Mouse (Mus musculus): ENCODE results near the gene Dnaja3.

Dnaja3 gene

GRCm38 (mm10) chr16:4643670-4644419 lies 4.1 kb downstream of the Dnaja3 start:
- peak; percentile 88 for DNase-seq

DNA sequence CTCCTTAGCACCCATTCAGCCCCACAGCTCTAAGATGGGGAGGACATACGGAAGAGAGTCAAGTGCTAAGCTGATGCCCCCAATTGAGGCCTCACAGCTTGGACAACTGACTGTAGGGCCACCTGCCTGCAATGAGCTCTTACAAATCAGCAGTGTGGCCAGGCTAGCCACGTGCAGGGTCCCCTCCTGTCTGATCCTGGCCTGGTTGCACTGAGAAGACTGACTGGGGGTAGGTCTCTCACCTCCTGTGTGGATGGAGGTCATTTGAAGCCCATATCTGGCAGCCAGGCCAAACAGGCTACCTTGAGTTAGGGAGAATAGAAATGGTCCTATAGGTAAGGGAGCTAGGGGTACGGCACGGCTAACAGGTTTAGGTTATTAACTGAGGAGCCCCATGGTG lies 6.1 kb downstream of the Dnaja3 start:
- DNase-seq: no peak

DNA sequence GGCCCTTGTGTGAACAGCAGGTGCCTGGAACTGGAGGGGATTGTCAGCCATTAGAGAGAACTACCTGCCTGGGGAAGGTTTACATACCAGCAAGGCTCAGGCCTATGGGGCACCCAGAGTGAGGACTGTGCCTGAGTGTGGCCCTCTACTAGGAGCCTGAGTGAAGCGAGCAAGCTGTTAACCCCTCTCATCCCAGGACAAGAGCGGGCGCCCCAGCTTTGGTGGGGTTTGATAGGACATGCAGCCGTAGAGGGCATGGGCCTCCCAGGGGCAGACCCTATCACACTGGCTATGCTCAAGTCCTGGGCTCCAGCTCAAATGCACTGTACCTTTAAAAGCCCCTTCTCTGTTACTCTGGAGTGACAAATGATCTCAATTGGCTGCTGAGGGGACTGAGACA lies 7.0 kb downstream of the Dnaja3 start:
- no peak for DNase-seq

DNA sequence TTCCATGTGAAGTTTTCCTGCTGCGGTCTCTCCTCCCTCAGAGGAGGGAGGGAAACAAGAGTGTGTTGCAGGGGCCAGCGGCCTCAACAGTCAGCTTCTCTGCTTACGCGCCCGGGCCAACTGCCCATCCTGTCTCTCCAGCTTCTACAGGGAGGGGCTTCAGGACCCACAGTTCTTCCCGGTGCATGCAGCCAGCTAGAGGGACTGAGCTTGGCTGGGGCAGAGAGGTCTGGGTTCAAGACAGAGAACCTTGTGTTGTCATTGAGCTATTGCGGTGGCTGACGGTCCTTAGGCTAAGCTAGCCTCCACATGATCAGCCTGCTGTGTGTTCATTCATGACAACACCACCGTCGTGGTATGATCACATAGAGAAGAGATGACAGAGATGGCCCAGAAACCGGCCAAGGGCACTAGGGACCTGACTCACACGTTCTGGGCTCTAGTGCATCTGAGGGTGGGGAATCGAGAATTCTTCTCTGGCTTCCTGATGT lies 7.9 kb downstream of the Dnaja3 start:
- peak; percentile 57 for DNase-seq

DNA sequence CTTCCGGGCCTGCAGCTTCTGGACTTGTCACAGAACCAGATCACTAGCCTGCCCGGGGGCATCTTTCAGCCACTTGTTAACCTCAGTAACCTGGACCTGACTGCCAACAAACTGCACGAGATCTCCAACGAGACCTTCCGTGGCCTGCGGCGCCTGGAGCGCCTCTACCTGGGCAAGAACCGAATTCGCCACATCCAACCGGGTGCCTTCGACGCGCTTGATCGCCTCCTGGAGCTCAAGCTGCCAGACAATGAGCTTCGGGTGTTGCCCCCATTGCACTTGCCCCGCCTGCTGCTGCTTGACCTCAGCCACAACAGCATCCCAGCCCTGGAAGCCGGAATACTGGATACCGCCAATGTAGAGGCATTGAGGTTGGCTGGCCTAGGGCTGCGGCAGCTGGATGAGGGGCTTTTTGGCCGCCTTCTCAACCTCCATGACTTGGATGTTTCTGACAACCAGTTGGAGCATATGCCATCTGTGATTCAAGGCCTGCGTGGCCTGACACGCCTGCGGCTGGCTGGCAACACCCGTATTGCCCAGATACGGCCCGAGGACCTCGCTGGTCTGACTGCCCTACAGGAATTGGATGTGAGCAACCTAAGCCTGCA lies 8.7 kb downstream of the Dnaja3 start:
- DNase-seq: no peak

- no peak for DNase-seq
These were observed 9.4 kb downstream of the Dnaja3 start for GRCm38 (mm10) chr16:4649211-4649610.

GRCm38 (mm10) chr16:4649692-4650091 lies 9.9 kb downstream of the Dnaja3 start:
- no peak for DNase-seq

DNA sequence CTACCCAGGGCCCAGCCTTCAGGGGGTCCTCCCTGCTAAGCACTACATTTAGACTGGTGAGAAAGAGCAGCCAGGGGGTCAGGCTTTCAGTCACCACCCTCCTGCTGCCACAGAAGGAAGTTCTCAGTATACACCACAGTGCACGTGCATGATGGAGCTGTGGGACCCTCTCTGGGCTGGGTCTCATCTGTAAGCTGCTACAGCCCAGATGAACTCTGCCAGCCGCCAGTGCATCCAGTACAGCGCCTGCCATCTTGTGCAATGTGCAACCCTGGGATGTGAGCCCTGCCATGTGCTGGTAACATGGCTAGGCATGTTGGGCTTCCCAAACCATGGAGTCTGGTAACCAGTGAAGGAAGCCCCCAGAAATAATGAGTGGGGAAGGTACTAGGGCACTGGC lies 10.4 kb downstream of the Dnaja3 start:
- no peak for DNase-seq

- DNase-seq: no peak
These were observed 11.3 kb downstream of the Dnaja3 start for GRCm38 (mm10) chr16:4651081-4651480.

DNA sequence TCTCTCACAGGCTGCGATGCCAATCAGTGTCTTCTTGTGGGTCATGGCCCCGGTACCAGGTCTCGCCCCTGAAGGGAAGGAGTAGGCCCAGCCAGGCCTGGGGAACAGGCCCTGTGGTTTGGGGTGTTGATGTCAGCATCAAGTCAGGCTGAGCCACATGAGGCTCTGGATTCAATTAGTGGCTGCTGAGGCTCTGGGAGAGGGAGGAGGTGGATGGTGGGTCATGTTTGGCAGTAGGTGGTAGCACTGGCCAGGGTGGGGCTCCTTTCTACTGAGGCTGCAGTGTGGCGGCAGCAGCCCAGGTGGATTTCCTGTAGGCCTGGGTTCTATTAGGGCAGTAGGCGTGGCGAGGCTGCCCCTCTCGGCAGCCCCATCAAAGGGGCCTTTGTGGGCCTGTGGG lies 11.8 kb downstream of the Dnaja3 start:
- DNase-seq: no peak

- DNase-seq: peak; percentile 58
These were observed 13.1 kb downstream of the Dnaja3 start for GRCm38 (mm10) chr16:4652707-4653416.

- peak; percentile 80 for DNase-seq
These were observed 14.9 kb downstream of the Dnaja3 start for GRCm38 (mm10) chr16:4654706-4655105.

DNA sequence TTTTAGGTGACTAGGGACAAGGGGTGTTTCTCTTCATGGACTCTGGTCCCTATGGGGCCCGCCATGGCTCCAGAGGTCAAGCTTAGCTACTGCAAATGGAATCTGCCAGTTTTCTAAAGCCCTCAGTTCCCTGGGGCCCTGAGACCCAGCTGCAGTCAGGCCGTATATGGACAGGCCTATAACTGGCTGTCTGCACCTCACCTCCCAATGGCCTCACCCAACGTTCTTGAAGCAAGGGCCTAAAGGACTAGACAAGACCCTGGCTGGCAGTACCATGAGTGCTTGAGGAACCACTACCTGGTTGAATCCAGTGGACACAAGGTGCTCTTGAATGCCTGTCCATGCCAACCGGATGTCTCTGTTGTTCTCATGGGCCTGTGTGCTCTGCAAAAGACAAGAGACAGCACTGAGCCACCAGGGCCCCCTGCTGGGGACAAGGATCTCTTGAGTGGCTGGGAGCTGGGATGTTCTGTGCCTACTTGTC lies 15.5 kb downstream of the Dnaja3 start:
- peak; percentile 60 for DNase-seq

- DNase-seq: no peak
These were observed 16.2 kb downstream of the Dnaja3 start for GRCm38 (mm10) chr16:4655764-4656570.

DNA sequence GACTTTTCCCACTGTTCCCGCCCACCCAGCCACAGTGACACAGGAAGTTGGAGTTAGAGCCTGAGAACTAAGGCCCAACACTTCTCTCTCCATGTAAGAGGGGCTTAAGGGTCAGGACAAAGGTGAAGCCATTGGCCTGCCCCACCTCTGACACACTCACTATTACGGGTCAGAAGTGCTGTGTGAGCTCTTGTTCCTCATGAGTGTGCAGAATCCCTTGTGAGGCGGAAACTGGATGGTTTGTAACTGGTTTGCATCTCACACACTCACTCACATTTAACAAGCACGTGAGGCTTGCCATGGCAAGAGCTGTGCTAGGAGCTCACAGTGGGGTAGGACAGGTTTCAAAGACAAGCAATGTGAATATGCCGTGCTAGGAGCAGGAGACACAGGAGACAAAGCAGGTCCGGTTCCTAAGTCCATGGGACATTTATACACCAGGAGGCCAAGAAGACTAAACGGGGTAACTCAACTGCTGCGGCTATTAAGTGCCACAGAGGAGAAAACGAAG lies 16.8 kb downstream of the Dnaja3 start:
- DNase-seq: no peak

GRCm38 (mm10) chr16:4658781-4659245 lies 19.0 kb downstream of the Dnaja3 start:
- no peak for DNase-seq

DNA sequence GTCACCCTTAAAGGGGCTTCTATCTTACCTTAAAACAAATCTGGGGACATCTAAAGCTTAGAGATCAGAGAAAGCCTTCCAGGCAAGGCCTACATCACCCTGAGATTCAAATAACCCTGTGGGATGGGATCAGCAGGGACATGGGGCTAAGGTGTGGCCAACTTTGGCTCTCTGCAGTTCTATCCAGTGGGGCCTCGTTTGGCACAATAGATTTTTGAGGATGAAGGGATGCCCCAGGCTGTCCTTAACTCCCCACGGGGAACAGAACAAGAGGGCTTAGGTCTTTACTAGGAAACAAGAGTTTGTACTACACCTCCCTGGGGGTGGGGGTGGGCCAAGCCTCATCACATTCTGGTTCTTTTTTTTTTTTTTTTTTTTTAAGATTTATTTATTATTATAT lies 19.5 kb downstream of the Dnaja3 start:
- DNase-seq: no peak

DNA sequence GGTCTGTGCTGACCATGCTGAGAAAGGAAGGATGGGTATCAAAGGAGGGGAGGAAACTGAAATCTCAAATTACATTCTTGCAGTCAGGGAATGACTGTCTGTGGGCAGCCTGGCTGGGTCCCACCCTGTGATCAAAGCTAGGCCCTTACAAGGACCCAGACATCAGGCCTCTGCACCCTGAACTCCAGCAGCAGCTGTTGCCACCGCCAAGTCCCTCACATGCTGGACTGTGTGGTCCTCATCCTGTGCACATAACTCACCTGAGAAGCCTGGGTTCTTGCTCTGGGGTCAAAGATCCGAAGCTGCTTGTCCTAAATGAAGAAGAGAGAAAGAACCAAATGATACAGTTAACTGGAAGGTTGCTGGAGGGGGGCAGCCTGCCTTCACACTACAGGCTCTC lies 21.8 kb downstream of the Dnaja3 start:
- DNase-seq: no peak

DNA sequence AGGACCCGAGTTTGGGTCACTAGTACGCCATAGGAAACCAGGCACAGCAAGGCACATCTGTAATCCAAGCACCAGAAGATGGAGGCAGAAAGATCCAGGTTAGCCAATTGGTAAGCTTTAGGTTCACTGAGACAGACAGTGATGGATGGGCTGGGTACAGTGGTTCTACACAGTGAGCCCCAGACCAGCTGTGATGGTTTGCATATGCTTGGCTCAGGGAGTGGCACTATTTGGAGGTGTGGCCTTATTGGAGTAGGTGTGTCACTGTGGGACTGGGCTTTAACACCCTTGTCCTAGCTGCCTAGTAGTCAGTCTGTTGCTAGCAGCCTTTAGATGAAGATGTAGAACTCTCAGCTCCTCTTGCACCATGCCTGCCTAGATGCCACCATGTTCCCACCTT lies 24.0 kb downstream of the Dnaja3 start:
- no peak for DNase-seq

DNA sequence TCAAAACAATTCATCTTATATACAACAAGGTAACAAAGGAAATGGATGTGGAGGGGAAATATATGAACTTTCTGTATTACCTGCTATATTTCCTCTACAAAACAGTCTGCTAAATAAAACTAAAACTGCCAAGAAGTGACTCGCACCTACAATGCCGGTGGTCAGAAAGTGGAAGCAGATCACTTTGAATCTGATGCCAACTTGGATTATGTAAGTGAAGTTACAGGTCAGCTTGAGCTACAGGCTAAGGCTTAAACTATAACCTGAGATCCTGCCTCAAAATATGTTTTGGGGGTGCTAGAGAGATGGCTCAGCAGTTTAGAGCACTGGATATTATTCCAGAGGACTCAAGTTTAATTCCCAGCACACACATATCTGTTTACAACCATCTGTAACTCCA lies 25.9 kb downstream of the Dnaja3 start:
- no peak for DNase-seq

GRCm38 (mm10) chr16:4667190-4667808 lies 27.5 kb downstream of the Dnaja3 start:
- DNase-seq: peak; percentile 91

DNA sequence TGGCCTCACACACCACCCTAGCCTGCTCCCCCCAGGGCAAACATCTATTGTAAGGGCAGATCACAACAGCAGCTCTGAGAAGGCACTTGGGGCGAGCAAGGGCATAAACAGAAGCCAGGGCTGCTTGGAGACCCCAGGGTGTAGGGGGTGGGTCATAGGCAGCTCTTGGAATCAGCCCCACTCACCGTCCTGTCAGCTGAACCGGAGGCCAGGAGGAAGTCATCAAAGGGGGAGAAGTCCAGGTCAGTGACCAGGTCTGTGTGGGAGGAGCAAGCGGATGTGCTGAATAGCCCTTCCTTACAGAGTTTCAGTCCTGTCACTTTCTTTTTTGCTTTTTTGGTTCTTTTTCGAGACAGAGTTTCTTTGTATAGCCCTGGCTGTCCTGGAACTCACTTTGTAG lies 30.5 kb downstream of the Dnaja3 start:
- no peak for DNase-seq
